Mouse (Mus musculus): ENCODE measurements around the gene Ankrd39.

Gene Ankrd39

GRCm38 (mm10) chr1:36572140-36572700 lies 25.0 kb upstream of the Ankrd39 start:
- no peak for DNase-seq

- DNase-seq: peak; percentile 83 to 92
These were observed 24.4 kb upstream of the Ankrd39 start for GRCm38 (mm10) chr1:36571627-36572026.

- no peak for DNase-seq
These were observed 23.1 kb upstream of the Ankrd39 start for GRCm38 (mm10) chr1:36570320-36570719.

DNA sequence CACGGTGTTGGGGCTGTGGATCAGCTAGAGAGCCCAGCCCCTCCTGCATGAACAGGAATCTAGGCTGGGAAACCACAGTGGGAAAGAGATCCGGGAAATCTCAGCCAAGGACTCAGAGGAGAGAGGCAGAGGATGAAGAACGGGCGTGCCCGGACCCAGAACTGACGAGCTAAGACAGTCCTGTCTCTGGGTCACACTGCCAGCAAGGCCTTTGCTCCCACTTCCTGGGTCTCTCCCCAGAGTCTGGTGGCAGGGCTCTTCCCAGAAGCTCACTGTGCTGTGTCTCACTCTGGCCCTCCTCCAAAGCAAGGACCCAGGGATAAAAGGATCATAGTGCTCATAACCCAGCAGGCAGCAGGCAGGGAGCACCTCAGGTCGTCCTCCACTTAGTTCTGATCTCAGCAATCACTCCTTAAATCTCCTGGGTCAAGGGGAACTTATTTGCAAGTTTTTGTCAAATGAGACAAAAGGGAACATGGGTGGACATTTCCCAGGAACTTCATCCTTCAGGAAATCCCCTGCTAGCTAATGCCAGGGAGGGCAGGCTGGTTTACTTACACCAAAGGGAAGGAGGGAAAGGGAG lies 22.5 kb upstream of the Ankrd39 start:
- DNase-seq: no peak

DNA sequence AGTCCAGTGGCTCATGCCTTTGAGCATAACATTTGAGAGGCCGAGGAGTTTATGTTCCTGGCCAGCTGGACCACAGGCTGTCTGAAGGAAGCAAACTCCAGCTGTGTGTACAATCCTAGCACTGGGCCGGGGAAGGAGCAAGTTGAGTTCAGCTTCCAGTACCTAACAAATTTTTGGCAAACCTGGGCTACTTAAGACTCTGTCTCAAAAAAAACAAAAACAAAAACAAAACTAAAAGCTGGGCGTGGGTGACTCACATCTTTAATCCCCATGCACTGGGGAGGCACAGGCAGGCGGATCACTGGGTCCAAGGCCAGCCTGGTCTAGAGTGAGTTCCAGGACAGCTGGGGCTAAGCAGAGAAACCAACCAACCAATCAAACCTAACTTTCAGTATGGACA lies 21.5 kb upstream of the Ankrd39 start:
- DNase-seq: no peak

DNA sequence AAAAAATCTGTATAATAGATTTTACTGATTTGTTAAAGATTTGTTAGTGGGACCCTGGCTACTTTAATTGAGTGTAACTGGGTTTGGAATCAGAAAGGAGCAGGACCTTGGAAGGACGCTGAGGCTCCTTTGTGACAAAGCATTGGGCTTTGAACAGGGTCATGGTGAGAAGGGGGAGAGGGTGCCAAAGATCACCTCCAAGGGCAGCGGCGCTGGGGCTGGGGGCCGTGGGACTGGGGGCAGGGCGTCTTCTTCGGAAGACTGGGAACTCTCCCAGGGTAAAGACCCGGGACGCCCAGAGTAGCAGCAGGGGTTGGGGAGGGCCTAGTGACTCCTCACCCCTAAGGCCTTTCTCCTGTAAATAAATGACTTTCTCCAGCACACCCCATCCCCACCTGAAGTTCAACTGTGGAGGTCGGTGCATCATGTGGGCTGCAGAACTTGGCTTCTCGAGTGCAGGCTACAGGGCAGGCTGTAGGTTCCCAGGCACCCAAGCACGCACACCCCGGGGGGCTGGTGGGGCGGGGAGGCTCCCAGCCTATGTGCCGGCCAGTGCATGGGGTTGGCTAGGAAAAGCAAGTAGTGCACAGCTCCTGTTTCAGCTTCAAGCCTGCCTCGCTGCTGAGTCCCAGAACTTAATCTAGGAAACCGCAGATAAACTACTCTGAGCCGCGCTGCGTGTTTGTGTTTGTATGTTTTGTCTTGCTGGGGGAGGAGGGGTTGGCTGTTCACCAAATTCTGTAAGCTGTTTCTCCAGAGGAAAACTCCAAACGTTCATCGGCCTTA lies 20.8 kb upstream of the Ankrd39 start:
- no peak for DNase-seq

GRCm38 (mm10) chr1:36566425-36566824 lies 19.2 kb upstream of the Ankrd39 start:
- DNase-seq: no peak

- DNase-seq: peak; percentile 49 to 76
These were observed 16.9 kb upstream of the Ankrd39 start for GRCm38 (mm10) chr1:36564101-36564500.

DNA sequence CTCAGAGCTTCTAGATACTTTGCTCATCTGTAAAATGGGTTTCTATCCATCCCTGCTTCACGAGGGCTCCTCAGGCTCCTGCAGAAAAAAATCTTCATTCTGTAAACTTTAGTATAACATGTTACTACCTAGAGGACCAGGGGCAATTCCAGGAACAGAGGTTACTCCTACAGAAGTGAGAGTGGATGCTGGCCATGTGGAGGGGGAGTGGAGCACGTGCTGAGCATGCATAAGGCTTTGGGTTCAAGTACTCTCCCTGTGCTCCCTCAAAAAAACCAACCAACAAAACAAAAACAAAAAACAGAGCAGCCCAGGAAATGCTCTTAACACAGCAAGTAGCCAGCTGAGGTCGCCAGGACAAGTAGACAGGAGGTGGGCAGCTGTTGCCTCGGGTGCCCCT lies 16.4 kb upstream of the Ankrd39 start:
- no peak for DNase-seq

DNA sequence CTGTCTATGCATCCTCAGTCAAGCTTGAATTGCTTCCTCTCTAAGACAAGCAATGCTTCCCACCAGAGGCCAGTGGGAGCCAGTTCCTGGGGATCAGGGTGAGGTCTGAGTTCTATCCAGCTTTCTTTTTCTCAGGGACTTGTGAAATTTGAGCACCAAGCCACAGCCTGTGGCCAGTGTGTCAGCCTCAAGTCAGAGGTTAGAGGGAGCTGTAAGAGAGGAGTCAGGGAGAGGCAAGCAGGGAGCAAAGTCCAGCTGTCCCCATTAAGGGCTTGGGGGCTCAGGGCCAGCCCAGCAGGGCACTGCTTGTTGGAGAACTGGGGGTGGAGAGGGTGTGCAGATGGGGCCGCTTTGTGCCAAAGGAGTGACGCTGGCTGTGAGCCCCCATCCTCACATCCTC lies 16.0 kb upstream of the Ankrd39 start:
- no peak for DNase-seq

- no peak for DNase-seq
These were observed 15.1 kb upstream of the Ankrd39 start for GRCm38 (mm10) chr1:36562388-36562787.

- DNase-seq: peak; percentile 68 to 85
These were observed 13.7 kb upstream of the Ankrd39 start for GRCm38 (mm10) chr1:36560903-36561302.

GRCm38 (mm10) chr1:36559888-36560287 lies 12.6 kb upstream of the Ankrd39 start:
- no peak for DNase-seq

DNA sequence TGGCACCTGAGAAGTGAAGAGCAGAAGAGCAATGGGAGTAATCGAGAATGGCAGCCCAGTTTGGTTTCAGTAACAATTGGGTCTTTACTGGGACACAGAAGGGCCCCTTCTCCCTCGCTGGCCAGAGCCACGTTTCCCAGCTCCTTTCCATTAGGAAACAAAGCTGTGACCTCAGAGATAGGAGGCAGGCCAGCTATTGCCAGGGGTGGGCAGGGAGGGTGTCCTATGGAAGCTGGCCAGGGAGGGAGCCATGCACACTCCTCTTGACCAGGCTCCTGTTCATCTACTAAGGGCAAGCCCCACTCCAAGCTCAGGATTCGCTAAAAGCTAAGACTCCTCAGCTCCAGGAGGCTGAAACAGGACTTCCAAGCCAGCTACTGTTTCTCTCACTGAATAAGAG lies 12.0 kb upstream of the Ankrd39 start:
- peak in 1 of 2 experiments; percentile 45 for DNase-seq

DNA sequence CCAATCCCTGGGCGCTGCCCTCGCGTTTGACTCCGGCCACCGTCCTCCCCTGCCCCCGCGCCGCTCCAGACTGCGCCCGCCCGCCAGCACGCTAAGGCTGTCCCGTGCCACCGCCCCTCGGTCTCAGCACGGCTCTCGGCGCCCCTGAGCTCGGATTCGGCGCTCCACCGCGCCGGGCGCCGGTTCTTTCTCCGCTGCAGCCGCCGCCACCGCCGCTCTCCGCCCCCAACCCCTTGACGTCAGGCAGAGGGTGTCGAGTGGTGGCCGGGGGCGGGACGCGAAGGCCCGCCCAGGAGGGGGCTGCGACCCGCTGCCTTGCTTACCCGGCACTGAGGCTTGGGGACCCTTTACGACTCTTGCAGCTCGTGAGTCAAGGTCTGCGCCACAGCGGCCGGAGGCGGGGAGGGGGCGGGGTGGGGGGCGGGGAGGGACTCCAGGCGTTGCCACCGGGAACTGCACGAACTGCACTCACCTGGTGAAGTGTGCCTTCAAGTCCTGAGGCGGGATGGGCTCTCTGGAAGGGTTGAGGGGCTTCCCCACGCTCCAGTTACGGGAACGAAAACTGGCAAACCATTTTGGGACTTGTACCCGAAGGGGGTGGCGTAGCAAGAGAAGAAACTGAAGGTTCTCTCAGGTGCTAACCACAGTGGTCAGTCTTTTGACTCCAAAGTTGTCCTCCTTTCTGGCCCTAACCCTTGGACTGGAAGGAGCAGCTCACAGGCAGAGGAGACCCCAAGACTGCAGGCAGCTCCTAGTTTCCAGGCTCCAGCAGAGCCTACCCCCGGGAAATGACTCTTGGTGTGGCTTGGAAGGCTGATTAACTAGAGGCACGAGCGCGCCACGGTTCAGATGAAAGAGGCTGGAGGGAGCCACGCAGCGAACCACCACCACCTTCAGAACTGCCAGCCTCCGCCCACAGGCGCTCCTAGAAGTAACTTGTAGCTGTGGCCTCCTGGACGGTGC lies 11.1 kb upstream of the Ankrd39 start, which contains the start of gene Sema4c:
Sema4c (minus strand) TSS at position 319 of the 963 bp plus-strand sequence.
- DNase-seq: peak; percentile 75 to 87

- peak; percentile 87 to 92 for DNase-seq
These were observed 10.3 kb upstream of the Ankrd39 start for GRCm38 (mm10) chr1:36557457-36558011.

DNA sequence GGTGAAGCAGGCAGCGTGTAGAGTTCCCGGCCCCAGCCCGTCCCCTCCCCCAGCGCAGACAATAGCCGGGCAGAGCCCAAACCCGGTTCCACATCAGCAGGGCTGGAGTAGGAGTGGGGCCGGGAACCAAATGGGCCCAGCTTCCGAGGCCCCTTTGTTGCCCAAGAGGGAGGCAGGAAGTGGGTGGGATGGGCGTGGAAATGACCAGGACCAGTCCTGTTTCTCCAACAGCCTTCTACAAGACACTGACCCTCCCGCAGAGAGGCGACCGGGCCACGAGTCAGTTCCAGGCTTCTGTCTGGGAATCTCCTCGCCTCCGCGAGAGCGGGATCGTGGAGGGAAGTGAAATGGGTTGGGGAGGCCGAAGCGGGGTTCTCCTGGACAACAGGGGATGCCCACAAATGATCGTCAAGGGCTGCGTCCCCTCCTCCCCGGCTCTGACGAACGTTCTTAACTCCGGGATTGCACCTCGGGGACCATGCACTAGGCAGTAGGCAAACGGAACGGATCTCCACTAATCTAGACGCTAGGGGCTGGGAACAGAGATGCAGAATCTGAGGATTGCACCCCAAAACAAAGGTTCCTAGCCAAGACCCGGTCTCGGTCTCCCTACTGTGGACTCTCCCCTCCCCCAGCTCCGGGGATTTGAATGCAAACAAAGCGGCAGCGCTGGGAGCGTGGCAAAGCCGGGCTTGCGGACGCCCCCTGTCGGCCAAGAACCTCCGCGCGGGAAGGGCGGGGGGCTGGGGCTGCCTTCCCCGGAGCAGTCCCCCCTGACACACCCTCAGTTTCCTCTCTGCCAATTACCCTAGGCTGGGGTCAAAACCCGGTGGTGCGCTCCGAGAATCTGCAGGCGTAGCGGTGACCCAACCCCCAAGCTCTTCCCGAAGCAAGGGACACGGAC lies 9.6 kb upstream of the Ankrd39 start:
- DNase-seq: peak; percentile 91 to 93

DNA sequence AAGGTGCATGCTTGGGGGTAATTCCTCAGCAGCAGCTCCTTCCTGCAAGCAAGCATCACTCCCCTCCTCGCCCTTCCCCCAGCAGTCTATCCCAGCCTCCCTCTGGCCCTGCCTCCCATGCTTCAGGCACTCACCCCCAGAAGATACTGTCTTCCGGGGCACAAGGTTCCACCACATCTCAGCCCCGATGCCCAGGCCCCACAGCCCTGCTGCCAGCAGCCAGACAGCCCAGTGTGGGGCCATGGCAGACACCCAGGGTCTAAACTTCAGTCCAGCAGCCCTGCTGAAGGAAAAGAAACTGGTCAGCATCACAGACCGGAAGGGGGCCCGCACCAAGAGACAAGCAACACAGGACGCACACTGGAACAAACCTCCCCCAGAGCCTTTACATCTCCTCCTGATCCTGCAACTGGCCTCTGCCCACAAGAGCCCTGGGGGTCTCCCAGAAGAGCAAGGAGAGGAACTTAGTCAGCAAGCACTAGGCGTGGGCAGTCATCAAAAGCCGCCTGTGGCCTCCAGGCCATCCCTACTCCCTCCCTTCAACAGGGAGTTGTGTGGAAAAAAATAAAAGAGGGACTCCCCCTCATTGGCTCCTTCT lies 8.7 kb upstream of the Ankrd39 start:
- DNase-seq: peak in 1 of 2 experiments; percentile 31

GRCm38 (mm10) chr1:36554633-36555399 lies 7.6 kb upstream of the Ankrd39 start:
- DNase-seq: peak; percentile 57 to 83

DNA sequence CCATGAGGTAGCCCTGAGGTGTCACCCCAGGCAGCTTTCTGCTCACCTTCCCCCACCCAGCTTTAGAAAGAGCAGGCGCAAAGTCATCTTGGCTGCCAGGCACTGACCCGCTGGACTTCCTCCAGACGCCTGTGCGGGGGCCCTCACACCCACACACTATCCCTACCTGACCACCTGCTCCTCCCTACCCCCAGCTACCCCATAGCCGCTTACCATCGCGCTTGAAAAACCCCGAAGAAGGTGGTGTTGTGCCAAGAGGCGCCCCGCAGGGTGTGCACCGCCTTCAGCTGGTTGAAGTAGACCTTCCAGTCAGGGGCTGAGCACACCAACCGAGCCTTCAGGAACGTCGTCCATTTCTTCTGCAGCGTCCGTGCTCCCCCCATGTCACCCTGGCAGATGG lies 5.3 kb upstream of the Ankrd39 start:
- DNase-seq: no peak
